Mouse (Mus musculus) bone marrow, adult 2 months (tissue): Measurements from ENCODE around the gene B3gntl1.

Experiments used
- CTCF ChIP-seq: fragments of 200-500 bp; IDR thresholded peaks from 2 replicates; pipeline ENCODE4 v1.5.1; 2011; ENCODE audit warnings: low read length, control low read depth; ENCODE audit not compliant: control insufficient read depth, insufficient read depth
- POLR2A ChIP-seq: fragments of 200-500 bp; IDR thresholded peaks from 2 replicates; pipeline ENCODE4 v1.6.1; 2011; ENCODE audit warnings: low read depth, mild to moderate bottlenecking, control low read depth, low read length, borderline replicate concordance; ENCODE audit not compliant: control insufficient read depth

- TF ChIP-seq CTCF (no peak), POLR2A (no peak)
Observed at GRCm38 (mm10) chr11:121610976-121611375, 62.0 kb downstream of the B3gntl1 start.
